Mouse (Mus musculus) lung, postnatal 14 days (tissue): ENCODE measurements at regions not wholly inside any gene's neighbourhood (a gene's known extent, or its start where the extent isn't known, plus 50 kb on each side); places are given as distances from the start of the nearest gene placed in this dataset.

ENCODE experiments used
- DNase-seq: peaks from one replicate; pipeline ENCODE4 v3.0.0; 2021

DNA sequence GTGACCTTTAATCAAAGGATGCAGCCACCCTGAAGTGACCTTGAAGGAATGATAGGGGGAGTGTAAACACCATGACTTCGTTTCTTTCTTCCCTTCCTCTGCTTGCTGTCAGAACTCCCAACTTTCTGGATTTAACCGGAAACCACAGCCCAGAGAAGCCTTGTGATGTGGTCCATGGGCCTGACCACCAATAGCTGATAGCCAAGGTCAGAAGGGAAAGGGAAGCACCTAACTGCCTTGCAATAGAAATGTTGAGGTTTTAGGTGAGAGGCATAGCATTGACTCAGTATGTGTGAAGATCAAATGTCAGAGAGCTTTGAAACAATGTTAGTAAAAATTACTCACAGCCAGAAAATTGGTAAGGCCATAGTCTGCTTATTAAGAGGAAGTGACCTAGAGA lies 89.2 kb upstream of the Sesn3 start:
- DNase-seq, result no peak

DNA sequence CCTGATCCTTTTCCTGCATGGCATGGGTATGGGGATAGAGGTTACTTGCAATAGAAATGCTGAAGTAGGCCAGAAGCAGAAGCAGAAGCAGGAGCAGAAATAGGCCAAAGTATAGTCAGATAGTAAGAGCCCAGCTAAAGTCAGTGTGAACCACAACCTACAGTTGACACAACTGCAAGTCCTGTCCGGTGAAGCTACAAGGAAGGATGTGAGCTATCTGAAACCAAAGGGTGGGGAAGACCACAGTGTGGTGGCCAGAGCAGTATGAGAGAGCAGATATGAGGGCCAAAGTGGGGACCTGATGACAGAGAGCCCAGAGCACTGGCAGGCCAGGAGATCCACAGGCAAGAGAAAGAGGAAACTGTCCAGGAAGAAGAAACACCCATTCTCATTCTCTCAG lies 87.1 kb upstream of the Sesn3 start:
- no peak for DNase-seq

DNA sequence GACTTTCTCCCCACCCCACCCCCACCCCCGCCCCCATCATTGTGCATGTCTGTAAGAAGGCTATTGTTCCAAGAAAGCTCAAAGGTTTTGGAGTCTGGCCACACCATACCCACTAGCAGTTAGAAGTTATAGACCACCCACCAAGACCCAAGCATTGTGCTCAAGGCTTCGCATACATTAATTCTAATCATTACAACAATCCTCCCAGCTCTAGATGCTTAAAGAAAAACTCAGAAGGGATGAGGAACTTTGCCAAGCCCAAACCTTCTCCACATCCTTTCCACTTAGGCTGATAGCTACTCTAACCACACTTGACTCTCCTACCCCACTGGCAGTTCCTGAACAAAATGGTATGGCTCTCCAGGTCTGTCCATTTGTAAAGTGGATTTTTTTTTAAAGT lies 86.4 kb upstream of the Sesn3 start:
- DNase-seq, result no peak

DNA sequence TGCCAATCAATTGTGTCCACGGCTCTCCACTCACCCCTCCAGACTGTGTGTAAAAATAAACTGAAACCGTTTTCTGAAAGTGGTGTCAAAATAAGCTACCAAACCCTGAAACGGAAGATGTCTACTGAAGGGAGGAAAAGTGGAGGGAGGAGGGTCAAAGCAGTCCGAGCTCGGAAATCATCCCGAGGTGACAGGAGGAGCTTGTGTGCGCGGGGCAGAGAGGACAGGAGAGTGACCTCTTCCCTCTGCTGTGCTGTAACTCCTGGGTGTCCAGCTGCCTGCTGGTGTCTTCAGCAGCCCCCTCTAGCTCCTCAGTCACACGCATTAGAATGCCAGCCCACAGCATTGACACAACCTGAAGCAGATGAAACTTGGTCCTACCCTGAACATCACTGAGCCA lies 84.2 kb upstream of the Sesn3 start:
- no peak for DNase-seq

DNA sequence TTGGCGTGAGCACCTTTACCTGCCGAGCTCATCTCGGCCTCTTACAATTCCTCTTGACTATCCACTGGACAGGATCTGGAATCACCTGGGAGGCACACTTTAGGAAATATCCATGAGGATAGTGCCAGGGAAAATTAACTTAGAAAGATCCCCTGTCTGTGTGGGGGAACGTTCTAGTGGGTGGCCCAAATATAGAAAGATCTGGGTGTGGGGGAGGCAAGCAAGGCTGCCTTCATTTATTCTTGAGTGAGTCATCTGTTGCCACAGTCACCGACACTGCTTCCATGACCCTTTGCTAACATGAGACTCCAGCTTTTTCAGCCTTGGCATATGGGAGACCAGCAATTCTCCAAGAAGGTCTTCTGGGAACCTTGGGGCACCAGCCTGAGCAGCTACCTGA lies 80.1 kb upstream of the Sesn3 start:
- no peak for DNase-seq

DNA sequence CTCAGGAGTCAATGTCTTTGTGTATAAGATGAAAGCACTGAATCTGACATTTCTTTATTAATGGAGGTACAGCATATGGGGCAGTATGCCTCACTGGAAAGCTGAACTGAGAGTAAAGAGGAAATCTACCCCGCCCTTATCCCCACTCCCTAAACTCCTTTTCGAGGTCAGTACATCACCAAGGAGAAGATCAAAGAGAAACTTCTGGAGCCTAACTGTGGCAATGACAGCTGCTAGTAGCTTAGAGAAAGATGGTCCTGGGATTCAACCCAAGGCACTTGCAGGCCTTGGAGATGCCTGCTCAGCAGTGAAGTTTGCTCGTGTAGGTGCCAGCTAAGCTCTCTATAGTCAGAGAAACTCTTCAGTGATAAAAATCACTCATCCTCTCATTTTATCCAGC lies 75.8 kb upstream of the Sesn3 start:
- DNase-seq, result no peak

DNA sequence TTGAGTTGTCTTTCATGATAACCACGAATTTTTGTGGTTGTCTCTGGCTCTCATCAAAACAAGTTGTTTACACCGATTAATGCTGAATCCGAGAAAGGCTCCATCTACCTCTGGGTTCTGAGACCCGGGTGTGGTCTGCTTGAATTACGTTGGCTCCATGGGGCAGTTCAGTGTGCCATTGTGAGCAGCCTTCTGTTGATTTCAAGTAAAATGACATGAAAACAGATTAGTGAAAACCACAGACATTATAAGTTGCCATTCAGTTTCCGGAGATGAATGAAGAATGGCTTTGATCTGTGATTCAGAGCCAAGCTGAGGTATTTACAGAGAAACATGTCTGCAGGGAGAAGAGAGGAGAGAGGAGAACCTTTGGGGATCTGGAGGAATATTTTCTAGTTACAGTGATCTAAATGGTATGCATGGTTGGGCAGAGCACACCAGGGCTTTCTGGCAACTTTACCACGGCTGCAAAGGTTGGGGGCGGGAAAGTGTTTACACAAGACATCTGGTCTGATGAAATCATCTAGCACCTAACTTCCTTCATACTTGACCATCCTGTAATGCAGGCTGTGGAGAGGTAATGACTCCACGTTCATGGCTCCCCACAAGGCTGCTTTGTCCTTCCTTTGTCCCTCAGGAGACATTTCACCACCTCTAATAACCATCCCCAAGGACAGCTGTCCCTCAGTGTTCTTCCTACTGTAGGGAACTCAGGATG lies 74.7 kb upstream of the Sesn3 start:
- DNase-seq, result peak; percentile 19

DNA sequence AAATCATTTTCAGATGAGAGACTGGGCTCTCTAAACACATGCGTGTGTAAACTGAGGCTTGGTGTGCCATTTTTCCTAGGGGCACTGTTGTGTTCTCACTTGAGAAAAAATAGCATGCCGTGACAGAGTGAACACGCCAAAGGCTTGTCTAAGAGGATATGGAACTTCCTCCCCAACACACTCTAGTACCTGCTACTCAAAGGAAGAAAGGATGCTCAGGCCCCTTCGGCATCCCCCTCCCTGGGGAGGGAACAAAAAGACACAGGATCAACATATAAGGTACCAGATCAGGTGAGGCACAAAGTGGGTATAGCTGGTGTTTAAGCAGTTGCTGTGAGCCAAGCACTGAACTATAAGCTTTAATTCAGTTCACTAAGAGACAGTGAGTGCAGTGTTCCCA lies 74.0 kb upstream of the Sesn3 start:
- DNase-seq, result no peak

DNA sequence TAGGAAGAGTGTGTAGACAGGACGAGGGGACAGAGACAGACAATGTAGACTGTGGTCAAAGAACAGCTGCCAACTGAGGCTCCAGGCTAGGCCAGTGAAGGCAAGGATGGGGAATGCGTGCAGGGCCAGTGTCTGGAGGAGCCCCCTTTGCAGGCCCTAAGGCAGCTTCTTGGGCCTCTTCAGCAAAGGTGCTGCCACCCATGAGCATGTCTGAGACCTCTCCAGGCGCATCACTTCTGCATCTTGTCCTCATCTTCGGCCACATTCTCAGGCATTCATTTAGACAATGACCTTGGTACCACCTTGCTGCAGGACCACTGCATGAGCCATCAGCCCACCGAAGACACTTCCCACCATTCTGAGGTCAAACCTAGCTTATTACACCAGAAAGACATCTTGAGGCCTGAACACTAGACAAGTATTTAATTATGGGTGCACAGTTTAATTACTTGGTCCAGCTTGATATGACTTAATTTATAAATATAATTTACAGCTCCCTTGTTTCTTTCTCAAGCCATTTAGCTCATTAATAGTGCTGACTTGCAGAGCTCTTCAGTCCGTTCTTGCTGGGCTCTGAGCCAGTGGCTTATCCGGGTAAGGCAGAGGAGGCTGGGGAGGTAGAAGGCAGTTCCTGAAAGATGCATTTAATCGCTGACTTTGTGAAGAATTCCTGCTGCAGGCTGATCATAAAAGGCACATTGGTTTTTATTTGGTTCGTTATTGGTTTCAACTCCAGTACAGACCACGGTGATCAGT lies 72.1 kb upstream of the Sesn3 start:
- peak; percentile 33 for DNase-seq

DNA sequence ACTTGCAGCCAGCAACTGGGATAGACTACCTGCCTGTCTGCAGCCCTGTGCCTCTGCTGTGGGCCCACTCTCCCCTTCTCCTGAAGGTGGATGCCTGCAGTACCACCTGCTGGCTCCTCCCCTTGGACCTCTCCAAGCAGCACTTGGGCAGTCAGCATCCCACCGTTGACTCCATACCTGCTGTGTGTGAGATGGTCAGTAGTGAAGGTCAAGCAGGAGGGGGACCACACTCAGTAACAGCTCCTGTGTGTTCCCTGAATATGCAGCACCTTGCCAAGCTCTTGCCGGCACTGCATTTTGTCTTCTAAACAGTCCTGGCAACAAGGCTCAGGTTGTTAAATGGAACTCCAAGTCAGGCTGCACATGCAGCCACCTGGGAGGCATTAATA lies 71.6 kb upstream of the Sesn3 start:
- DNase-seq, result no peak

DNA sequence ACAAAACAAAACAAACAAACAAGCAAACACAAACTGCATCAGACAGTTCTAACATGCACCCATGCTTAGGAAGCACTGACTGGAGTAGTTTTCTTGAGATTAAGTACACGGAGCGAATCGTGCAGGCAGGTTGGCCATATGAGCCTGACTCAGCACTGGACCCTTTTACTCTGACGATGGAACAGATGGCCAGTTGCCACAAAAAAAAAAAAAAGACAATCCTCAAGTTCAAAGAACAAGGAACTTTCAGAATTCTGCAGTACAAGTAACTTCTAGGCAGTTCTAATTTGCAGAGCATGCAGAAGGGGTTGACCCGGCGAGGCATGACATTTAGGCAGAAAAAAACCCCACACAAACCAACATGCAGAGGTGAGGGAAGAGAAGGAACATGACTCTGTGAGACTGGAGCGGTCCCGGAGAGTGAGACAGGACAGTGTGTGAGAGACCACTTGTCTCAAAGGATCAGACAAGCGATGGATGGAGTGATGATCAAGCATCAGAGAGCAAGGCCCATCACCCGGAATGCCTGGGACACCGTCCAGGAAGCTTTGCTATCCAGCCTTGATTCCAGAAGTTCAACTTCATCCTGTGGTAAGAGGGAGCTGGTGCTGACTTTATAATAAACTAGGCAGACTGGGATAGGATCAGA lies 71.0 kb upstream of the Sesn3 start:
- DNase-seq, result no peak

DNA sequence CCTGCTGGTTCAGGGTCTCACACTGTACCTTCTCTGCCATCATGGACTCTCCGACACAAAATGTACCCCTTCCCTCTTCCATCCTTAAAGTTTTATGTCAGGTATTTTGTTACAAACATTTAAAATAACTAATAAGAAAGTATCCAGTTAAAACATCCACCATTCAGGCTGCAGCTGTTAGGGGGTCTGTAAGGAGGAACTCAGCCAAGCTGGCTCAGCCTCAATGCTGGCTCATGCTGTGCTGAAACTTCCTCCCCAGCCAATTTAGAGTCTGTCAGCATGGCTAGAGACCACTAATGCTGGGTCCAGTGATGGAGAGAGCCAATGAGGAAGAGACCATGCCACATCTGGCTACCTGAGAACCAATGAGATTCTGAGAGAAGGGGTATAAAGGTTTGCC lies 70.0 kb upstream of the Sesn3 start:
- DNase-seq, result no peak

DNA sequence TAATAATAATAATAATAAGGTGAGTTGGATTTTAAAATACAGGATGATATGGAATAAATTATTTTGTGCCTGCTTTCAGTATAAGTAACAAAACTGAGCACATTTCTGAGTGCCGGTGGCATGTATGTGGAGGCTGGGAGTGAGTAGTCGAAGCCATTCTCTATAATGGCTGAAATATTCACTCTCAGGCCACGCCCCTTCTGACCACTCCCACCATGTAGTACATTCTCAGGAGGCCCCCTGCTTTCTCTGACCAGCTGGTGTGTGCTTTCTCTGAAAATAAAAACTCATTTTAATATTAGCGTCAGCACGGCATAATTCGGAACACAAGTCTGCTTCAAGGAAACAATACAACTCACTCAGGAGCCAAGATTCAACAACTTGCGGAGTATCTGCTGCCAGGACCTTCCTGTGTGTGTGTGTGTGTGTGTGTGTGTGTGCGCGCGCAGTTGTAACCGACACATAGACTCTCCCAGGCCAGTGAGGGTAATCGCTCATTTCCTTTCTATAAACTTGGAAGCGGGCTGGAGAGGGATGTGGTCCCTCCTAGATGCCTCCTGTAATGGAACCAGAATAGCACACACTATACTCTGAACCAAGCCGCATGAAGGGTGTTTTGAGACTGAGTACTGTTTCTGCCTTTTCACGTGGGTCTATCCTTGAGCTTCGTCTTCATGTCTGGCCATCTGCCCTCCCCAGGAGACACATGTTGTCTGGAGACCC lies 67.9 kb upstream of the Sesn3 start:
- DNase-seq, result peak; percentile 53

DNA sequence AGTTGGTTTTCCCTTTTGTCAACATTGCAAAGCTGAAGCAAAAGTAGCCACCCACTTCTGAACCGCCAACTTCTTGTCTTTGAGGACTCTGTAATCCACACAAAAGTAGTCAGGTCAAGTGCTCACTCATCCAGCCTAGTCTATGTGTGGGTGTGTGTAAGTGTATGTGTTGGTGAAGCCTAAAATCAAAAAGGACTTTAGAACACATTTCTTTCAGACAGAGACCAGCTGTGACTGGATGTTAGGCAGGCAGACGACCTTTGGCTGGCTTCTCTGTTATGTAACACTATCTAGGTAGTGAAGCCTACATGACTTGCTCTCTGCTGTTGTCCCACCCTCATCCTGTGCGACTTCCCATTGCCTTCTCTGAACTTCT lies 67.3 kb upstream of the Sesn3 start:
- DNase-seq, result peak; percentile 28

DNA sequence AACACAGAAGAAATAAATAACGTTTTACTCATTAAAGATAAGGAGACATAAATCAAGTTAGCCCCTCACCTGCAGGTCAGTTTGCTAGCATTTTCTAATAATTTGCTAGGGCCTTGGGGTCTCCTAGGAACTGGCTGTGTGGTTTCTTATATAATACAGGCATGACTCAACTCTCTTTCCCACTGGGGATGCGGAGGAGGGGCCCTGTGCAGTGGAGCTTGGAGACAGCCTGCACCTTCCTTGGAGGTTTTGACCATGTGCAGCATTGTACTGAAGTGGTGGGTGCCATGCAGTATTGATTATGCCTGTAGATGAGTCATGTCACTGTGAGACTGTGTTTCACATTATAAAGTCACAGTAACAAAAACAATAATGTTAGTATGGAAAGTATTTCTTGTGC lies 61.6 kb upstream of the Sesn3 start:
- no peak for DNase-seq

DNA sequence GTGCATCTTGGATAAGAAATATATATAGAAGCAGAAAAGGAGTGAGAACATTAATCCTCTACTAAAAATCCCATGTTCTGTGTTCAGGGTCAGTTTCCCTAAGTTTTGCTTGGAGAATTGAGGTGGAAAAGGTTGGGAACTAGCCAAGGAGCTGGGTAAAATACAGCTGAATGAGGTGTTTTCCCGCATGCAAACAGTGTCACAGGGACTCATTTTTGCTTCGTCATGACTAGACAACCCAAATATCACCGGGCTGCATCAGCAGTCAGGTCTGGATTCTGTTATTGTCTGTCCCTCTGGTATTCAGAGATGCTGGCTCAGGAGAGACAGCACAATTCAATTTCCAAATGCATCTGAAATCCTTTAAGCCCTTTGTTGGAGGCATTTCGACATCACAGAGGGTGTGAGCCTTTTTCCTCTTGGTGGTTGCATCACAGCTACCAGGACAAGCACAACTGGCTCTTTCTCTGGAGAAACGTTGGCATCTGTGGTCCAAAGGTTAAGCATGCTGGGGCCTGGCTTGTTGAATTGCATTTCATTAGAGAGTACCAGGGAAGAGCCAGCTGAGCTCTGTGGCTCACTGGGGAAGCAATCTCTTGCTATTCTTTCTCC lies 59.6 kb upstream of the Sesn3 start:
- peak; percentile 42 for DNase-seq

DNA sequence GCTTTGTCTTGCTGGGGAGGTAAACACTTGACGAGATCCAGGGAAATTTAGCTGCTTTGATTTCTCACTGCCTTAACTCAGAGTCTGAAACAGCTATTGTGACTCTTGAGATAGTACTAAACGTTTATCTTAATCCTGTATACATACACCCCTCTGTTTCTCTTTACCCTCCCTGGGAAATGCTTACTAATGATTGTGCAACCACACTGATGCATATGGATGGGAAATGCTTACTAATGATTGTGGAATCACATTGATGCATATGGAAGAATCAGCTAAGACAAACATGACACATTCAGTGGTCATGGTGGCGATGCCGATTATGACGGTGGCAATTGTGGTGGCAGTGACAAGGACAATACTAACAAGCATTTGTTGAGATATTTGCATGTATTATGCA lies 58.9 kb upstream of the Sesn3 start:
- no peak for DNase-seq

DNA sequence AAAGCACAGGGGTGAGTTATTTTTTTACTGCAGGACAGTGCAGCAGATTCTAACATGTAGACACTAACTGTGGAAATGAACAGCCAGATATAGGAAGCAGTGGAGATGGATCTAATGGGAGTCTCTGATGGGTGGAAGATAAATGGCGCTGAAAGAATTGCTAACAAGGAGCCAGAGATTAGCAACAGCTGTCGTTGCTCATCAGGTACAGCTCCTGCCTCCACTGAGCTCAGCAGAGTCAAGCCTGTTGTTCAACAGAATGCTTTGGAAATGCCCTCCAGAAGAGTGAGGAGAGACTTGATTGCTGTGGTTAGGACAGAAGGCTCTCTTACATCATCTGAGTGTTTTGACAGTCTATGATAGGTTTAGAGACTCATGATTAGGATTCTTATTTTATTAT lies 51.9 kb upstream of the Sesn3 start:
- no peak for DNase-seq
